Mouse (Mus musculus) liver, postnatal 0 days (tissue): ENCODE data around the gene Ube2h. TPM values are rescaled to one million over a fixed set of nuclear protein-coding genes. Genes with fewer than 3 reads are reported as not detected.

Experiments
- ATAC-seq: fragments of 200-750 bp; cut with Nextera tagmentation; 2 replicates; pipeline ENCODE4 v1.8.0; 2017; ENCODE audit warnings: mild to moderate bottlenecking, moderate library complexity
- DNase-seq: peaks from one replicate; pipeline ENCODE4 v3.0.0-alpha.2; 2016
- H3K27ac ChIP-seq: fragments of 300-500 bp; sonication (generic); 2 replicates; pipeline ENCODE4 v1.5.1; 2014; ENCODE audit warnings: antibody characterized with exemption, moderate library complexity, mild to moderate bottlenecking, low read depth
- H3K27me3 ChIP-seq: fragments of 300-500 bp; sonication (generic); 2 replicates; pipeline ENCODE4 v1.6.1; 2014; ENCODE audit warnings: low read length, control low read depth, mixed read lengths; ENCODE audit not compliant: insufficient read depth
- H3K36me3 ChIP-seq: fragments of 300-500 bp; sonication (generic); replicated peaks from 2 replicates; pipeline ENCODE4 v1.6.1; 2014; ENCODE audit warnings: mild to moderate bottlenecking, control low read depth, low read length, moderate library complexity, mixed read lengths; ENCODE audit not compliant: insufficient read depth
- H3K4me1 ChIP-seq: fragments of 300-500 bp; sonication (generic); 2 replicates; pipeline ENCODE4 v1.6.1; 2014; ENCODE audit warnings: antibody characterized with exemption, mild to moderate bottlenecking, control low read depth; ENCODE audit not compliant: insufficient read depth
- H3K4me2 ChIP-seq: fragments of 300-500 bp; sonication (generic); 2 replicates; pipeline ENCODE4 v1.6.1; 2014; ENCODE audit warnings: low read depth, mild to moderate bottlenecking, low read length, moderate library complexity, mixed read lengths
- H3K4me3 ChIP-seq: fragments of 300-500 bp; sonication (generic); 2 replicates; pipeline ENCODE4 v1.5.1; 2014; ENCODE audit warnings: low read depth, low read length
- H3K9ac ChIP-seq: fragments of 300-500 bp; sonication (generic); replicated peaks from 2 replicates; pipeline ENCODE4 v1.6.1; 2014; ENCODE audit warnings: mild to moderate bottlenecking, moderate library complexity
- H3K9me3 ChIP-seq: fragments of 300-500 bp; sonication (generic); 2 replicates; pipeline ENCODE4 v1.6.1; 2016; ENCODE audit warnings: mild to moderate bottlenecking, control low read depth, low read length, mixed read lengths
- CTCF ChIP-seq: sonication (generic); IDR thresholded peaks from 2 replicates; pipeline ENCODE4 v1.5.1; 2016; ENCODE audit warnings: antibody characterized with exemption, low read depth
- EP300 ChIP-seq: IDR thresholded peaks from 2 replicates; pipeline ENCODE4 v1.6.1; 2016; ENCODE audit warnings: antibody characterized with exemption, low read depth, mild to moderate bottlenecking
- WGBS: fragments of 180-500 bp; shearing (Covaris S2); extraction: QIAGEN DNeasy Blood & Tissue Kit; methylation state at CpG from one replicate; pipeline ENCODE4 v1.1.7; 2014; ENCODE audit not compliant: insufficient replicate concordance; 5-methylcytosine and 5-hydroxymethylcytosine counted together
- polyA plus RNA-seq: library from polyadenylated mRNA; unstranded; fragments of >200 nt; fragmentation: Nextera tagmentation; extraction: Ambion mirVana; gene quantifications from 2 replicates; pipeline ENCODE4 v1.2.1, GENCODE M21; 2015

Ube2h gene
- polyA plus RNA-seq, 1 experiment from 2014 or later = 18.2 TPM

DNA sequence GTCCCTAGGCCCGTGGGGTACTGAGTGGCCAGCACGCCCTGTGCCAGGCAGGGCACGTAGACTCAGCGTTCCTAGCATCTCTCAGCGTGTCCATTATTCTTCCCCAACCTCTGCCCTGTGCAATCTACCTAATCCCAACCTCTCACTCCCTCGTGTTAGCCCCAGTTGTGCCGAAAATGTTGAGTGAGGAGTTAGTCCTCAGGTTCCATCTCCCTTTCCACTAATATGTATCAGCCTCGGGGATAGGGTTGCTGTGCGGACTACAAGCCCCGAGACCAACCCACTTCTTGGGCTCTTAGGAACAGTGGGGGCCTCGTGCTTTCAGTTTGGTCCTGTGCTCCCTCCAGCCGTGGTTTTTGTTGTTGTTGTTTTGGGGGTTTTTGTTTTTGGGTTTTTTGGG lies 127.8 kb downstream of the Ube2h start:
- TF ChIP-seq EP300 = no peak
- TF ChIP-seq CTCF = no peak
- H3K9ac ChIP-seq = no peak overlapping the region
- H3K27me3 ChIP-seq = peaks cover 100% of the 10 kb centered on the region
- H3K4me3 ChIP-seq = 0 out of 2 replicates have a peak overlapping the region, but pooled peaks have one; percentile 20
- H3K36me3 ChIP-seq = no peaks in the 10 kb centered on the region
- ATAC-seq (no peak), DNase-seq (no peak)
- H3K4me2 ChIP-seq = no peak overlapping the region
- WGBS = 2% methylated on average over 12 of the region's 12 CpGs
- peaks cover 36% of the 10 kb centered on the region for H3K4me1 ChIP-seq
- H3K27ac ChIP-seq = no peak overlapping the region
- H3K9me3 ChIP-seq = no peaks in the 10 kb centered on the region

DNA sequence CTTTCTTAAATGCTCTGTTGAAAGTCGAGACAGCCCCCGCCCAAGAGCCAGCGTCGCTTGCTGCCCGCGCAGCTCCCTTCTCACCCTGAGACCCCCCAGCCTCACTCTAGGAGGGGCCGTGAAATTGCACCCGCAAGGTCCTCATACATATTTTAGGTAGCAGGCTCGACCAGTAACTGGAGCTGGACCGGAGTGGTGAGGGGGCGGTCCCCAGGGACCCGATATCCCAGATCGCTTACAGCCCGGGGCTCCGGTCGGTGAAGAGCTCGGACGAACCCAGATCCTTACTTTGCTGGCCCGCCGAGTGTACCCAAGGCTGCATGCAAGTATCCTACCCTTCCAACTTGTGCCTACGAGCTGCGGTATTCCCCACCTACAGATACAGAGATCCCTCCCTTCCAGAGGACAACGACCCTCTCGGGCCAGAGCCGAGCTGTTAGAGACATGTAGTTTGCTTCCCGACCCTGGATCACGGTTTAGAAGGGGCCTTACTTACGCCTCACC lies 128.4 kb downstream of the Ube2h start:
- 1% methylated on average over 28 of the region's 28 CpGs for WGBS
- TF ChIP-seq CTCF (no peak), EP300 (no peak)

DNA sequence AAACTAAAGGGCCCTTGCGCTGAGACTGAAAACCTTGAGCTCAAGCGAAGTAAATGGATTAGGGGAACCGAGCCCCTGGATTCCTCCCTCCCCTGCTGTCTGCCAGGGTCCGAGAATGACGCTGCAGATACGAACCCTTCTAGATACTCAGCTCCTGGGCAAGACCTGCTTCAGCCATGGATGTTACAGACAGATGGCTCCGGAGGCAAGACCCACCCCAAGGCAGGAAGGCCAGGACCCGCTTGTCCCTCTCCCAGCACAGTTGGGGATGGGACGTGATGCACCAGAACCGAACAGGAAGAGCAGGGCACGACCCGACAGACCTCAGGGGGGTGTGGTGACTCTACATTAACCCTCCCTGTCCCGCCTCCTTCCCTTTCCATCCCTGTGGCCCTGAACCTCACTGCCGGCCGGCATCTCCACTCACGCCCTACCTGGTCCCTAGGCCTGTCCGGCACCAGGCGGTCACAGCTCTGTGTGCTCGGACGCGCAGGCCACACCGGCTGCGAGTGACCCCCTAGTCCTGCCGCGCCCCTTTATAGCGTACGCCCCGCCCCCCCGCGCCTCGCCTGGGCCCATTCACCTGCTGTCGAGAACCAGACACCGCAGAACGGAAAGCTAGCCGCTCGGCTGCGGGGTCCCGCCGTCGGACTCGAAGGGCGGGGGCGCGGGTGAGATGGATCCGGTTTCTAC lies 129.0 kb downstream of the Ube2h start:
- no peak for DNase-seq
- H3K36me3 ChIP-seq = no peaks in the 10 kb centered on the region
- H3K27me3 ChIP-seq = peaks cover 100% of the 10 kb centered on the region
- H3K4me1 ChIP-seq = peaks cover 36% of the 10 kb centered on the region
- no peak for ATAC-seq
- H3K9me3 ChIP-seq = no peaks in the 10 kb centered on the region
- no peak overlapping the region for H3K9ac ChIP-seq
- peak overlapping the region; percentile 30 for H3K4me2 ChIP-seq
- TF ChIP-seq EP300 (no peak), CTCF (no peak)
- no peak overlapping the region for H3K27ac ChIP-seq
- peak overlapping the region; percentile 20 for H3K4me3 ChIP-seq
- 2% methylated on average over 38 of the region's 45 CpGs for WGBS

More for the DNA sequence above, 128.4 kb downstream of the Ube2h start:
- no peak for ATAC-seq
- H3K27ac ChIP-seq = no peak overlapping the region
- no peak overlapping the region for H3K9ac ChIP-seq
- no peak for DNase-seq
- peak overlapping the region; percentile 30 for H3K4me2 ChIP-seq
- peaks cover 36% of the 10 kb centered on the region for H3K4me1 ChIP-seq
- H3K4me3 ChIP-seq = peak overlapping the region; percentile 20; the same call in 1 of the 2 replicates
- no peaks in the 10 kb centered on the region for H3K9me3 ChIP-seq
- H3K36me3 ChIP-seq = no peaks in the 10 kb centered on the region
- peaks cover 100% of the 10 kb centered on the region for H3K27me3 ChIP-seq

DNA sequence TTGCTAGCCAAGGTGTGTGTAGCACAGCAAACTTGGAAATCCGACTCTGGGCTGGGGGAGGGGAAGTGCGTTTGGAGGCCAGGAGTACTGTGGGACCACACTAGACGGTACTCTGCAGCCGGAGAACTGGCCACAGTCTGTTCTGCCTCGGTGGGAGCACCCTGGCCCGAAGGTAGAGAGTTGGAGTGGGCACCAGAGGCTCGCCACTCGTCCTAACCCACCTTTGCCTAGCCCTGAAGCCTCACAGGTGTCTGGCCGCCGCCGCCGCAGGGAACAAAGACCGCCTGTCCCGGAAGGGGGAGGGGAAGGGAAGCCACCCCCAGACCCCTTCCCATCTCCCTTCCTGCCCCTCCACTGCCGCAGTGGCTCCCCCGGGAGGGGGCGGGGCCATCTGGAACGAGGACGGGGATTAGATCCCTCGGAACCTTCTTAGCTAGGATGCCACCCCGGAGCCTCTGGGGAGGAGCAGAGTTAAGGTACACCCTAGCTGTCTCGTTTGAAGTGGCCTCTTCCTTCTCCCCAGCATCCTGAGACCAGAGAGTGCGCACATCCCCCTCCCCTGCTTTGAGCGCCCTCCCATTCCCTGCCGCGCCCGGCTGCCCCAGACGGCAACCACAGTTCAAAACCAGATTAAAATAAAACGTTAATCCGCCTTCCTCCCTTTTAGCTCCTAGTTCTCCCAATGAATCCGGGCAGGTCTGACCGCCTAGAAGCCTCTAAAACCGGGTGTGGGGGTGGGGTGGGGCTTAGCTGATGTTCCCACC lies 129.7 kb downstream of the Ube2h start:
- Histone ChIP-seq H3K9ac (0 out of 2 replicates have a peak overlapping the region, but pooled peaks have one; percentile 21), H3K36me3 (no peaks in the 10 kb centered on the region), H3K9me3 (no peaks in the 10 kb centered on the region), H3K27me3 (peaks cover 100% of the 10 kb centered on the region), H3K4me1 (peaks cover 36% of the 10 kb centered on the region), H3K4me3 (peak overlapping the region; percentile 50), H3K4me2 (peak overlapping the region; percentile 80), H3K27ac (no peak overlapping the region)
- DNase-seq = no peak
- WGBS = 2% methylated on average over 32 of the region's 33 CpGs
- peak; percentile 12; the same call in 1 of the 2 replicates for ATAC-seq
- TF ChIP-seq EP300 (no peak), CTCF (no peak)

DNA sequence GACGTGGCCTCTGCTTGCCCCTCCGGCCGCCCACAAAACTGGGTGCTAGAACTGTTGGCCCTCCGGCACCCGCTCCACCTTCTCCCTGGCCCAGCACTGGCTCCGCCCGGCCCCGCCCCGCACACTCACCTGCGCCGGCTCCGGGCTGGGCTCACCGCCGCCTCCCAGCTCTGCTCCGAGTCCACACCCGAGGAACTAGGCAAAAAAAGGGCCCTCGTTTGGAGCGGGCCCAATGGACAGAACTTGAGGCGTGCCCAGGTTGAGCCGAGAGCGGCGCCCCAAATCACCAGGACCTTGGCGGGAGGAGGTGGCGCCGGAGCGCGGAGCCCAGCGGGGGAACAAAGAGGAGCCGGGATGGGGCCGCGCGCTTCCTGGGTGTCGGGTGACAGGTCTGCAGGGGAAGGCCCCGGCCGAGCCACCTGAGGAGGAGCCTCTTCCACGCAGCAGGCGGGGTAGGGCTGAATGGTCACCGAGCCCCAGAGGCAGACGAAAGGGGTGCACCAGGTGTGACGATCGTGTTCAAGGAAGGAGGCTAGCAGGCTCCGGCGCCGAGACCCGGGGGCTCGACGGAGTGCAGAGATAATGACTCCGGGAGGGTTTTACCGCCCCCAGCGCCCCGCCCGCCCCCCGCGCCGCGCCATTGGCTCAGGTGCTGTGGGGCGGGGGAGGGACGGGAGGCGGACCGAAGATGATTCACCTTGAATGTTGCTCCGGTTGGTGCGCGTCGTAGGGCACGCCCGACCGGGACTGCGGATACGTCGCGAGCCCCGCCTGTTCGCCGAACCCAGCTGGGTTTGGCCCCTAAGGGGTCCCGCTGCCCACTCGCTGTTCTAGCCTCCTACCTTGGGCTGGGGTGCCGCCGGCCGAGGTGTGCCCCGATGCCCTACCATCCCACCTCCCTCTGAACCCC lies 130.5 kb downstream of the Ube2h start:
- Histone ChIP-seq H3K4me1 (peaks cover 36% of the 10 kb centered on the region), H3K9me3 (no peaks in the 10 kb centered on the region), H3K36me3 (no peaks in the 10 kb centered on the region), H3K27ac (no peak overlapping the region), H3K9ac (0 out of 2 replicates have a peak overlapping the region, but pooled peaks have one; percentile 21), H3K4me3 (peak overlapping the region; percentile 50), H3K4me2 (peak overlapping the region; percentile 80), H3K27me3 (peaks cover 100% of the 10 kb centered on the region)
- ATAC-seq (peak; percentile 88), DNase-seq (peak; percentile 68)
- TF ChIP-seq CTCF = no peak
- no peak for TF ChIP-seq EP300
- WGBS = 2% methylated on average over 80 of the region's 80 CpGs
